15 mouse cellular contexts compared by ENCODE assay signal in the genomic region with DNA sequence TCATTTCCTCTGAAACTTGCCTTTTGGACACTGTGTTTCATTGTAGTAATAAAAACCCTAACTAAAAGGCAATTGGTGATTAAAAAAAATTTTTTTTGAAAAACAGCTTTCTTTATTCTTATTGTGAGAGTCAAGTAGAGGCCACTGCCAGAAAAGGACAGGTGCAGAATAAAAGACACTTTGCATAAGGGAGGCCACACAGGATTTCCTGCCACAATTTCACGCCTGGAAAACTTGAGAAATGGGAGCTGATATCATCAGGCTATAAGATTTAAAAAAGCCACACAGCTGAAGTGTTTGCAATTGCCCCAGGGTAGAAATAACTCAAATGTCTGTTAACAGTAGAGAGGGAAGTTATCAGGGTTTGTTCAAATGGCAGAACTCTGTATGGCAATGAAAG.
"Had no signal": no experiment of that assay in that cellular context is flagged by ENCODE, and none has a peak within 500 bp of the region (broad histone marks: within the 10 kb centered on the region; RNA-seq: fewer than 3 reads in every experiment).

No protein-coding gene starts in this region.

- H3K9me3 ChIP-seq: intestine, embryonic 15.5 days; liver, embryonic 13.5 days; midbrain, embryonic 15.5 days; neural tube, embryonic 13.5 days had no signal

- H3K27me3 ChIP-seq: intestine, embryonic 15.5 days; liver, embryonic 13.5 days; midbrain, embryonic 12.5 days; midbrain, embryonic 15.5 days; neural tube, embryonic 13.5 days had no signal

- H3K4me2 ChIP-seq: intestine, embryonic 15.5 days; liver, embryonic 13.5 days; midbrain, embryonic 12.5 days; midbrain, embryonic 15.5 days; neural tube, embryonic 13.5 days had no signal

- H3K27ac ChIP-seq: intestine, embryonic 15.5 days; liver, embryonic 13.5 days; macrophage; midbrain, embryonic 12.5 days; midbrain, embryonic 15.5 days; neural tube, embryonic 13.5 days had no signal

- H3K9ac ChIP-seq: intestine, embryonic 15.5 days; liver, embryonic 13.5 days; midbrain, embryonic 12.5 days; midbrain, embryonic 15.5 days; neural tube, embryonic 13.5 days had no signal

- DNase-seq: kidney, adult 11 months; kidney, adult 9 months; kidney, postnatal 10 days; kidney, postnatal 4 days; liver, embryonic 13.5 days; lung, adult 2 months; right cerebral cortex, postnatal 4 days; spleen, adult 18-20 months; thymus, adult 18-20 months; thymus, postnatal 36 days had no signal

- ATAC-seq: intestine, embryonic 15.5 days; midbrain, embryonic 15.5 days had no signal

- H3K36me3 ChIP-seq: intestine, embryonic 15.5 days; liver, embryonic 13.5 days; midbrain, embryonic 12.5 days; midbrain, embryonic 15.5 days; neural tube, embryonic 13.5 days had no signal

- H3K4me1 ChIP-seq: intestine, embryonic 15.5 days; liver, embryonic 13.5 days; midbrain, embryonic 12.5 days; midbrain, embryonic 15.5 days had no signal

- H3K4me3 ChIP-seq: intestine, embryonic 15.5 days; liver, embryonic 13.5 days; midbrain, embryonic 12.5 days; midbrain, embryonic 15.5 days; neural tube, embryonic 13.5 days had no signal
